Mouse (Mus musculus) splenic B cell, adult 2 months (primary cell): ENCODE results near the gene Trim30c.
"Not testable (repeated sequence)": the region's sequence is repeated elsewhere in the genome, so short reads cannot be mapped to it uniquely, and the experiment has no call there.

Experiments used
- DNase-seq: peaks from one replicate; pipeline ENCODE4 v3.0.0-alpha.2; 2011; ENCODE audit warnings: low read depth, low spot score
- H3K27me3 ChIP-seq: 2 replicates; pipeline ENCODE4 v1.6.1; 2012; ENCODE audit warnings: mild to moderate bottlenecking, low read length, moderate library complexity, mixed read lengths; ENCODE audit not compliant: control insufficient read depth, poor library complexity, insufficient read depth, severe bottlenecking
- H3K36me3 ChIP-seq: 2 replicates; pipeline ENCODE4 v1.6.1; 2012; ENCODE audit warnings: mild to moderate bottlenecking, low read length, moderate library complexity, mixed read lengths; ENCODE audit not compliant: control insufficient read depth, poor library complexity, insufficient read depth, severe bottlenecking

The Trim30c gene

GRCm38 (mm10) chr7:104400698-104401097 is at the start of gene Trim30c:
Gene Trim30c (minus strand): TSS chr7:104400837.
- Histone ChIP-seq H3K36me3 (no peaks in the 10 kb centered on the region), H3K27me3 (no peaks in the 10 kb centered on the region)
- DNase-seq, result peak; percentile 40

GRCm38 (mm10) chr7:104445961-104446645 is 45.5 kb upstream of the Trim30c start:
- H3K36me3 ChIP-seq, result peaks cover 6% of the 10 kb centered on the region
- no peaks in the 10 kb centered on the region for H3K27me3 ChIP-seq
- peak; percentile 87 for DNase-seq

DNA sequence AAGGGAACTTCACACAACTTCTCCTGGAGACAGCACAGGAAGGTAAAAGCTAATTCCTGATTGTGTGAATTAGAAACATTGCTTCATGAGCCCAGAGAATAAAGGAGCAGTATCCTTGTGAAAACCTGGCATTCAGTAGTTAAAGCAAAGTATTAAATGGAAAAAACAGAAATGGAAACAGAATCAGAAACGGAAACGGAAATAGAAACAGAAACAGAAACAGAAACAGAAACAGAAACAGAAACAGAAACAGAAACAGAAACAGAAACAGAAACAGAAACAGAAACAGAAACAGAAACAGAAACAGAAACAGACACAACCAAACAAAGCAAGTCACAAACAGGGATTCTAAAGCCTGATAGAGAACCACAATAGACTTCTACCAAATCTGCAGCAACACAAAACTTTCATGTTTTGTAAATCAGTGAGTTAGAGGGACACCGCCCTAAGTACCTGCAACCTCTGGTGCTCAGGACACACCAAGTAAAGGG is 3.9 kb upstream of the Trim30c start:
- peak; percentile 44 for DNase-seq
- Histone ChIP-seq H3K27me3 (no peaks in the 10 kb centered on the region), H3K36me3 (0 out of 2 replicates have a peak, but pooled peaks cover 4% of the 10 kb centered on the region)

DNA sequence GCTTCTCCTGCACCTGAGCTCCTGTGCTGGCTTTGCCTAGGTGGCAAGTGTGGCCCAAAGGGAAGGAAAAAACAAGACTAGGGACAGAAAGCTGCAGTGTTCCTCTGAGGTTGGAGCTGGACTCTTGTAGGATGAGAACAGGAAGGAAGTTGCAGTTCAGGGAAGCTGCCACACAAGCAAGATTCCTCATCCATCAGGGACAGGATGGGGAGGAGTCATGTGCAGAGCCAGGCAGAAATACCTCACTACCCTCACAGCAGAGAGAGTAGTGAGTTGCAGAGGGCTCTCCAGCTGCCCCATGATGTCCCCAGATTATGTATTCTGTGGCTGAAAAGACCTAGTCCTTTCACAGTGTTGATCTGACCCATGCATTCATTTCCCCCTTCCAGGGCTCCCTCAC is 503 bp upstream of the Trim30c start:
- Histone ChIP-seq H3K36me3 (no peaks in the 10 kb centered on the region), H3K27me3 (no peaks in the 10 kb centered on the region)
- no peak for DNase-seq

DNA sequence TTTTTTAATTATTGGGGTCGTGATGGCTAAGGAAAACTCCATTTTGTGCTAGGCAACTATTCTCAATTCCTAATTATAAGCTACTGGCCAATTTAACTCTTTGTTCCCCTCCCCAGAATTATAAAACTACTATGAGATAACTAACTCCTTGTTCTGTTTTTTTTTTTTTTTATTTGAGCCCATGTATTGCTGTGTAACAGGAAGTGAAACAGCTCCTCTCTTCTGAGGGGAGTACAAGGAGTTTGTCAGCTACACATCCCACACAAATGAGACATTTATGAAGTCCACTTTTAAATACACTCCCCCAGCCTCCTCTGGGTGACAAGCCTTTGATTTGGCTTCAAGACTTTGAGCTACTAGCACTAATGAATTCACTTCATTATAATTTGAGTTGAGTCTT is 2.1 kb downstream of the Trim30c start:
- DNase-seq, result peak; percentile 51
- Histone ChIP-seq H3K36me3 (no peaks in the 10 kb centered on the region), H3K27me3 (no peaks in the 10 kb centered on the region)

DNA sequence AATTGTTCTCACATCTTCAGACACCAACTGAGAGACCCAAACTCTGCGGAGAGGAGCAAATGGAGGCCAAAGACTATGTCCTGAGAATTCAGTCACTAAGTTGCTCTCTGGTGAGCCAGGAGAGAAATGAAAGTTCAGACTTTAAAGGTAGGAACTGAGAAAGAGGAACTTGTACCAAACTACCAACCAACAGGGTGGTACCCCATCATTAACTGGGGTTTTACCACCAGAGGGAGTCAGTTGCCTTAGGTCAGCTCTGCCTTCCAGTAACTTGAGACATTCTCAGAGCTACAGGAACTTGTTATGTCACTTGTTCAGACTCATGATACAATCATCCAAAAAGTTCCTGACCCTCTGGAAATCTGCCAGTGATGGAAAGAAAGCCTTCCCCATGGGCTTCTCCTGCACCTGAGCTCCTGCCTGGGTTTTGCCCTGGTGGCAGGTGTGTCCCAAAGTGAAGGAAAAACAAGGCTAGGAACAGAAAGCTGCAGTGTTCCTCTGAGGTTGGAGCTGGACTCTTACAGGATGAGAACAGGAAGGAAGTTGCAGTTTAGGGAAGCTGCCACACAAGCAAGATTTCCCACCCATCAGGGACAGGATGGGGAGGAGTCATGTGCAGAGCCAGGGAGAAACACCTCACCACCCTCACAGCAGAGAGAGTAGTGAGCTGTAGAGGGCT is 30.8 kb downstream of the Trim30c start, which contains the start of gene Trim30b:
TSS of gene Trim30b (minus strand) at position 149 of the 679 bp plus-strand sequence.
- peak; percentile 89 for DNase-seq
- Histone ChIP-seq H3K36me3 (peaks cover 3% of the 10 kb centered on the region; the same call in 1 of the 2 replicates), H3K27me3 (no peaks in the 10 kb centered on the region)

DNA sequence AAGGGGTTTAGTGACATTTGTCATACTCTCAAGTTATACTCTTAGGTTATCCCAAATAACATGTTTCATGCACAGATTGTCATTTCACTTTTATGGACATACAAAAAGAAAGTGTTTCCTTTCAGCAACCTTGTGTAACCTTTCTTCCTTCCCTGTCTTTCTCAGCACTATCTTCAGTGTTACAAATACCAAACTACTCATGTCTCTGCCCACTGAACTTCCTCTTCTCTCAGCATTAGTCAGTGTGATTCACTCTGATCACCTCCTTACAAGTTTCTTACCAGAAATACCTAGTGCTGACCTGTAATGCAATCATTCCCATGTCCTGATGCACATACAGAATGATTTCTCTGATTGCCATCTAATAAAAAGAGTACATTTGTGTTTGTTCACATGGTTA is 34.3 kb downstream of the Trim30c start:
- DNase-seq, result peak; percentile 6
- H3K36me3 ChIP-seq, result peaks cover 8% of the 10 kb centered on the region; the same call in 1 of the 2 replicates
- H3K27me3 ChIP-seq, result no peaks in the 10 kb centered on the region

- 0 out of 2 replicates have a peak, but pooled peaks cover 1% of the 10 kb centered on the region for H3K36me3 ChIP-seq
- DNase-seq, result peak; percentile 22
- H3K27me3 ChIP-seq, result no peaks in the 10 kb centered on the region
These were observed 47.1 kb downstream of the Trim30c start for GRCm38 (mm10) chr7:104353600-104353967.

- Histone ChIP-seq H3K27me3 (no peaks in the 10 kb centered on the region), H3K36me3 (0 out of 2 replicates have a peak, but pooled peaks cover 1% of the 10 kb centered on the region)
- DNase-seq, result peak; percentile 89
These were observed 47.7 kb downstream of the Trim30c start, which contains the start of gene Trim12c for GRCm38 (mm10) chr7:104352717-104353599. Gene Trim12c (minus strand): TSS chr7:104353362.

DNA sequence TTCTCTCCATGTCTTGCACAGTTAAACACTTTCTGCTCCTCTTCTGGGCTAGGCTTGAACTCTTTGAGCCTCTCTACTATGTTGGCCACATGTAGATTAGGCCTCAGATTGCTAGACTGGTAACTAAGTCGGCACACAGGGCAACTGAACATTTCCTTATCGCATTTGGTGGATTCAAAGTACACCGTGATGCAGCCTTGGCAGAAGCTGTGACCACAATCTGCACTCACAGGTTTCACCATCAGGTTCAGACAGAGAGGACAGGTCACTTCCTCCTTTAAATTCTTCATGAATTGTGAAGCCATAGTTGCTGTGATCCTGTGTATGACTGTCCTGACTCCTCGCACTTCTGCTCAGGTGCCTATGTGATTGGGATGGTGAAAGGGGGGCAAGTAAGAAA is 52.6 kb downstream of the Trim30c start:
- H3K36me3 ChIP-seq, DNase-seq, H3K27me3 ChIP-seq: not testable (repeated sequence)

GRCm38 (mm10) chr7:104340744-104341143 is 59.9 kb downstream of the Trim30c start:
- H3K27me3 ChIP-seq, H3K36me3 ChIP-seq, DNase-seq: not testable (repeated sequence)

GRCm38 (mm10) chr7:104335547-104335946 is 65.1 kb downstream of the Trim30c start:
- DNase-seq, H3K36me3 ChIP-seq: not testable (repeated sequence)

More at GRCm38 (mm10) chr7:104335547-104335946, 65.1 kb downstream of the Trim30c start:
- H3K27me3 ChIP-seq, result not testable (repeated sequence)
